Mouse (Mus musculus): ENCODE results near the gene Tmed8. TPM values are rescaled to one million over a fixed set of nuclear protein-coding genes. Genes with fewer than 3 reads are reported as not detected.
A peak's percentile ranks its signal among the peaks of the same experiment; 100 is the strongest.

The Tmed8 gene
- polyA plus RNA-seq, 1 experiment, result 7.4 TPM

DNA sequence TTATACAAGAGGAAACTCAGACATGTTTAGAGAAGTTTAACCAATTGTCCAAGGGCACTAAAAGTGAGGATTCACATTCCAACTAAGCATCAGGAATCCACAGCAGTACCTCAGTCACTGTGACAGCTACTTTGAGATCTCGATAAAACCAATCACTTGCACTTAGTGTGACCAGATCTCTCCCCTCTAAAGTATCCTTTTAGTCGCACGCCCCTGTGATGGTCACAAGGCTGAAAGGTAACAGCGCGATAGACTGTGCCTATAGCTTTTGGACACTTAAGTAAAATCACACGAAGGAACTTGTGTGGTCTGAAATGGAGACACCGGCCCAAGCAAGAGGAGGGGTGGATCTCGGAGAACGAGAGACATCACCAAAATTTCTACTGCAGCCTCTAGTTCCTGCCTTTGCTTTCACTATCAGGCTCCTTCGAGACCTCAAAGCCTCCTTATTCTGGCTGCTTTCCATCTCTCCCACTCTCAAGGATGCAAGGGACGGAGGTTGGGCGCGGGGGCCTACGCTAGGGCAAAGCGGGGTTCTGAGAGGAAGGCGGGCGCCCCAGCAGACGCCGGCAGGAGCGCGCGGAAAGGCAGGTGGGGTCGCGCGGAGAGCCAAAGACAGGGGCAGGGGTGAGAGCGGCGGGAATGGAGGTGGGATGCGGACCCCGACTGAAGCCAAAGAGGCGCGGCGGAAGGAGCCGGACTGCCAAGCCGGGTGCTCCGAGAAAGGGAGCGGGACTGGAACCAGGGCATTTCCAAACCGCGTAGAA lies 865 bp downstream of the Tmed8 start, which contains the start of gene Samd15:
TSS of gene Samd15 (plus strand) at position 518 of the 767 bp plus-strand sequence.
- Histone ChIP-seq H3K36me3 (ENCODE audit: control insufficient read depth, insufficient read depth, low read length) (no peaks in the 10 kb centered on the region), H3K4me3 (ENCODE audit: extremely low read depth, insufficient read depth, insufficient read length) (peak within 1 kb of the TSS; percentile 81), H3K27ac (ENCODE audit: insufficient read depth, low read length) (peak within 1 kb of the TSS; percentile 75), H3K4me1 (ENCODE audit: control insufficient read depth, insufficient read depth, insufficient read length) (no peaks in the 10 kb centered on the region; the same call in 1 of the 2 replicates), H3K27me3 (ENCODE audit: control insufficient read depth, insufficient read depth, low read length) (no peaks in the 10 kb centered on the region)
- peak in 1 of 2 experiments; percentile 36 for DNase-seq (ENCODE audit: low read depth in 1 of 2, low spot score in 2 of 2)
- under 1% methylated on average over 38 of the region's 38 CpGs for WGBS
- TF ChIP-seq CTCF (IDR thresholded peaks at IDR 0.05; ENCODE audit: extremely low read depth, insufficient read depth, insufficient read length, insufficient replicate concordance), result no peak
- TF ChIP-seq POLR2A (IDR thresholded peaks at IDR 0.05; ENCODE audit: low read depth, low read length), result no peak

DNA sequence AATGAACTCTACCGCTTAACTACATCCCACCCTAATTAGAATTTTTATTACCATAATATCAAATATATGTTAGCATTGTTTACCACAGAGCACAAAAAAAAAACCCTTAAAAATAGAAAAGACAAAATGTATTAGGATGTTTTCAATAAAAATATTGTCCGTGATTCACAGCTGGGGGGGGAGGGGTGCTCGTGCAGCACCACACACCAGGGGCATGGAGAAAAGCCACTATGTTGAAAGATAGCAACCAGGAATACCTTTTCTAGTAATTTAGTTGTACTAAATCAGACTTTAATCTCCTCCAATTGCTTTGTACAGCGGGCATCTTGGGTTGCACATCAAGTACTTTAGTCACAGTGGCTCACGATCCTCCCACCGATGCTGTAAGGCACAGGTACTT lies 1.5 kb downstream of the Tmed8 start:
- Histone ChIP-seq H3K4me3 (ENCODE audit: extremely low read depth, insufficient read depth, insufficient read length) (0 out of 2 replicates have a peak overlapping the region, but pooled peaks have one; percentile 81), H3K36me3 (ENCODE audit: control insufficient read depth, insufficient read depth, low read length) (no peaks in the 10 kb centered on the region), H3K27me3 (ENCODE audit: control insufficient read depth, insufficient read depth, low read length) (no peaks in the 10 kb centered on the region), H3K27ac (ENCODE audit: insufficient read depth, low read length) (no peak overlapping the region), H3K4me1 (ENCODE audit: control insufficient read depth, insufficient read depth, insufficient read length) (no peaks in the 10 kb centered on the region; the same call in 1 of the 2 replicates)
- WGBS, result 60% methylated on average over 6 of the region's 6 CpGs
- TF ChIP-seq CTCF (IDR thresholded peaks at IDR 0.05; ENCODE audit: extremely low read depth, insufficient read depth, insufficient read length, insufficient replicate concordance), result no peak
- no peak for TF ChIP-seq POLR2A (IDR thresholded peaks at IDR 0.05; ENCODE audit: low read depth, low read length)
- DNase-seq (ENCODE audit: low read depth in 1 of 2, low spot score in 2 of 2), result no peak

DNA sequence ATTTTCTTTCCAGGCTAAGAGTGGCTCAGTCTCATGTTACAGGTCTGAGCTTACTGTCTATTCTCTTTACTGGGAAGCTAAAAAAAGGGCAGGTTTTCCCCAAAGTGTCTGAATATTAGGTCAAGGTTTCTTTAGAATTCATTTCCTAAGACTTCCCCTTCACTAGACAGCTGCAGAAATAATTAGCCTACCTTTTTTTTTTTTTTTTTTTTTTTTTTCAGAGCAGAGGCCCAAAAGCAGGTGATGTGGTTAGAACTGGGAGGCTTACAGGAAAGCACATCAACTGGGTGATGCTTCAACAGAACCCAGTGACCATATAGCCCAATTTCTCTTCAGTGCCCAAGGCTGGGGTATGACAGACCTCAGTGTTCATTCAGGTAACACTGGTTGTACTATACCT lies 3.9 kb downstream of the Tmed8 start:
- Histone ChIP-seq H3K4me3 (ENCODE audit: extremely low read depth, insufficient read depth, insufficient read length) (no peak overlapping the region), H3K27me3 (ENCODE audit: control insufficient read depth, insufficient read depth, low read length) (no peaks in the 10 kb centered on the region), H3K27ac (ENCODE audit: insufficient read depth, low read length) (no peak overlapping the region), H3K36me3 (ENCODE audit: control insufficient read depth, insufficient read depth, low read length) (no peaks in the 10 kb centered on the region), H3K4me1 (ENCODE audit: control insufficient read depth, insufficient read depth, insufficient read length) (peaks cover 9% of the 10 kb centered on the region; the same call in 1 of the 2 replicates)
- no peak for DNase-seq (ENCODE audit: low read depth in 1 of 2, low spot score in 2 of 2)
- TF ChIP-seq CTCF (IDR thresholded peaks at IDR 0.05; ENCODE audit: extremely low read depth, insufficient read depth, insufficient read length, insufficient replicate concordance) (no peak), POLR2A (IDR thresholded peaks at IDR 0.05; ENCODE audit: low read depth, low read length) (no peak)

DNA sequence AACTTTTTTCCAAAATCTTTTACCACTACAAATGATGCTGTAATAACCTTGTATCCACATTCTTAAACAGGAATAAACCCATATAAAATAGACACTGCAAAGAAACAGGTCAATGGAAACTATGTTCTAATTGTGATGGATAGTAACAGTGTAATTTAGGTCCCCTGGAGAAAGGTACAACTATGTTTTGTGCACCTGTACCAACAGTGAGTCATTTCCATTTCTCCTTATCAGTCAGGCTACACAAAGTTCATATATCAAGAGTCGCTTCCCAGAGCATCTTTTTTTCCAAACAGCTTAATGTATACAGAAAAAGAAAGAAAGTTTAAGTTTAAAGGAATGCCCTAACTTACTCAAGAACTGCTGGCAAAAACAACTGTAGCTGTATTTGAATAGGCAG lies 5.2 kb downstream of the Tmed8 start:
- no peak for TF ChIP-seq POLR2A (IDR thresholded peaks at IDR 0.05; ENCODE audit: low read depth, low read length)
- TF ChIP-seq CTCF (IDR thresholded peaks at IDR 0.05; ENCODE audit: extremely low read depth, insufficient read depth, insufficient read length, insufficient replicate concordance), result no peak
- WGBS, result 82% methylated on average over 1 of the region's 1 CpGs

DNA sequence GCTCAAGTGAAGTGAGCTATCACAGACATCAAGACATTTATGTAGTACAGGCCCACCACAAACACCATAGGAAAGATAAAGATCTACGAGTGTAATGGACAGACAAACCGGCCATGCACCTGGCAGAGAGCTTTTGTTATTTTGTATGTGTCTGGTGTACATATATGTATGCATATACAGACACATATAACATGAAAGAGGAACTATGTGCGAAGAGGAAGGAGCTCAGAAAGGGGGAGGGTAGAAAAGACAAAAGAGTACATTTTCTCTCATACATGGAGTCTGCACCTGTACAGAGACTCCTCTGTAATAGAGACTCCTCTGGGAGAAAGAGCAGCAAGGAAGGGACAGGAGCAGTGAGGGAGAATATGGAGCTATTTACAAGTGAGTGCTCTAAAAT lies 7.2 kb downstream of the Tmed8 start:
- Histone ChIP-seq H3K4me1 (ENCODE audit: control insufficient read depth, insufficient read depth, insufficient read length) (peaks cover 9% of the 10 kb centered on the region; the same call in 1 of the 2 replicates), H3K36me3 (ENCODE audit: control insufficient read depth, insufficient read depth, low read length) (no peaks in the 10 kb centered on the region), H3K4me3 (ENCODE audit: extremely low read depth, insufficient read depth, insufficient read length) (no peak overlapping the region), H3K27ac (ENCODE audit: insufficient read depth, low read length) (peak overlapping the region; percentile 66), H3K27me3 (ENCODE audit: control insufficient read depth, insufficient read depth, low read length) (no peaks in the 10 kb centered on the region)
- TF ChIP-seq CTCF (IDR thresholded peaks at IDR 0.05; ENCODE audit: extremely low read depth, insufficient read depth, insufficient read length, insufficient replicate concordance) (no peak), POLR2A (IDR thresholded peaks at IDR 0.05; ENCODE audit: low read depth, low read length) (no peak)
- WGBS, result 21% methylated on average over 3 of the region's 3 CpGs
- peak in 1 of 2 experiments; percentile 14 for DNase-seq (ENCODE audit: low read depth in 1 of 2, low spot score in 2 of 2)

More for the DNA sequence above, 5.2 kb downstream of the Tmed8 start:
- no peak overlapping the region for H3K27ac ChIP-seq (ENCODE audit: insufficient read depth, low read length)
- H3K36me3 ChIP-seq (ENCODE audit: control insufficient read depth, insufficient read depth, low read length), result no peaks in the 10 kb centered on the region
- peaks cover 9% of the 10 kb centered on the region; the same call in 1 of the 2 replicates for H3K4me1 ChIP-seq (ENCODE audit: control insufficient read depth, insufficient read depth, insufficient read length)
- no peak overlapping the region for H3K4me3 ChIP-seq (ENCODE audit: extremely low read depth, insufficient read depth, insufficient read length)
- no peaks in the 10 kb centered on the region for H3K27me3 ChIP-seq (ENCODE audit: control insufficient read depth, insufficient read depth, low read length)
- DNase-seq (ENCODE audit: low read depth in 1 of 2, low spot score in 2 of 2), result no peak

GRCm38 (mm10) chr12:87177631-87178030 lies 22.6 kb downstream of the Tmed8 start:
- no peak for DNase-seq (ENCODE audit: low read depth in 1 of 2, low spot score in 2 of 2)
- peaks cover 18% of the 10 kb centered on the region for H3K36me3 ChIP-seq (ENCODE audit: control insufficient read depth, insufficient read depth, low read length)
- no peaks in the 10 kb centered on the region for H3K4me1 ChIP-seq (ENCODE audit: control insufficient read depth, insufficient read depth, insufficient read length)
- no peaks in the 10 kb centered on the region for H3K27me3 ChIP-seq (ENCODE audit: control insufficient read depth, insufficient read depth, low read length)
- TF ChIP-seq POLR2A (IDR thresholded peaks at IDR 0.05; ENCODE audit: low read depth, low read length) (no peak), CTCF (IDR thresholded peaks at IDR 0.05; ENCODE audit: extremely low read depth, insufficient read depth, insufficient read length, insufficient replicate concordance) (no peak)
- H3K27ac ChIP-seq (ENCODE audit: insufficient read depth, low read length), result no peak overlapping the region
- 98% methylated on average over 4 of the region's 4 CpGs for WGBS
- no peak overlapping the region for H3K4me3 ChIP-seq (ENCODE audit: extremely low read depth, insufficient read depth, insufficient read length)

All from spleen, adult 2 months (tissue).